Mouse (Mus musculus): ENCODE measurements around the gene Rnf24. TPM values are rescaled to one million over a fixed set of nuclear protein-coding genes. Genes with fewer than 3 reads are reported as not detected.

The Rnf24 gene
- polyA plus RNA-seq (2014; fragmentation: Illumina TruSeq; extraction: RNeasy Lipid Tissue Mini Kit (QIAGEN cat#74804); ENCODE audit: low read depth, low replicate concordance): 33.4 TPM

GRCm38 (mm10) chr2:131352747-131353563 is at the start of gene Rnf24:
Gene Rnf24, minus strand, starts transcription at chr2:131352892.

GRCm38 (mm10) chr2:131262213-131262672 is 90.4 kb downstream of the Rnf24 start, which contains the start of gene Pank2:
Gene Pank2, plus strand, starts transcription at chr2:131262495.

Other genes with a start within 250 kb of the Rnf24 start
- gene Hspa12b, start 225.6 kb downstream of the Rnf24 start, polyA plus RNA-seq (2014; fragmentation: Illumina TruSeq; extraction: RNeasy Lipid Tissue Mini Kit (QIAGEN cat#74804); ENCODE audit: low read depth, low replicate concordance): 0.69 TPM
- not detected for gene Gm11037, start 219.4 kb downstream of the Rnf24 start, polyA plus RNA-seq (2014; fragmentation: Illumina TruSeq; extraction: RNeasy Lipid Tissue Mini Kit (QIAGEN cat#74804); ENCODE audit: low read depth, low replicate concordance)
- 0.57 TPM for gene 1700037H04Rik, start 192.8 kb downstream of the Rnf24 start, polyA plus RNA-seq (2014; fragmentation: Illumina TruSeq; extraction: RNeasy Lipid Tissue Mini Kit (QIAGEN cat#74804); ENCODE audit: low read depth, low replicate concordance)
- gene Cenpb, start 172.8 kb downstream of the Rnf24 start, polyA plus RNA-seq (2014; fragmentation: Illumina TruSeq; extraction: RNeasy Lipid Tissue Mini Kit (QIAGEN cat#74804); ENCODE audit: low read depth, low replicate concordance): 11.4 TPM
- gene Cdc25b, start 165.9 kb downstream of the Rnf24 start, polyA plus RNA-seq (2014; fragmentation: Illumina TruSeq; extraction: RNeasy Lipid Tissue Mini Kit (QIAGEN cat#74804); ENCODE audit: low read depth, low replicate concordance): 2.1 TPM
- gene Spef1, start 165.6 kb downstream of the Rnf24 start, polyA plus RNA-seq (2014; fragmentation: Illumina TruSeq; extraction: RNeasy Lipid Tissue Mini Kit (QIAGEN cat#74804); ENCODE audit: low read depth, low replicate concordance): 1.4 TPM
- 6.0 TPM for gene Ap5s1, start 145.8 kb downstream of the Rnf24 start, polyA plus RNA-seq (2014; fragmentation: Illumina TruSeq; extraction: RNeasy Lipid Tissue Mini Kit (QIAGEN cat#74804); ENCODE audit: low read depth, low replicate concordance)
- 10.3 TPM for gene Mavs, start 118.8 kb downstream of the Rnf24 start, polyA plus RNA-seq (2014; fragmentation: Illumina TruSeq; extraction: RNeasy Lipid Tissue Mini Kit (QIAGEN cat#74804); ENCODE audit: low read depth, low replicate concordance)
- gene Pank2, start 90.4 kb downstream of the Rnf24 start, polyA plus RNA-seq (2014; fragmentation: Illumina TruSeq; extraction: RNeasy Lipid Tissue Mini Kit (QIAGEN cat#74804); ENCODE audit: low read depth, low replicate concordance): 30.8 TPM
- gene Smox, start 138.6 kb upstream of the Rnf24 start, polyA plus RNA-seq (2014; fragmentation: Illumina TruSeq; extraction: RNeasy Lipid Tissue Mini Kit (QIAGEN cat#74804); ENCODE audit: low read depth, low replicate concordance): not detected
- gene Adra1d, start 209.4 kb upstream of the Rnf24 start, polyA plus RNA-seq (2014; fragmentation: Illumina TruSeq; extraction: RNeasy Lipid Tissue Mini Kit (QIAGEN cat#74804); ENCODE audit: low read depth, low replicate concordance): not detected